ENCODE assay signal across 9 mouse cellular contexts in the genomic region with DNA sequence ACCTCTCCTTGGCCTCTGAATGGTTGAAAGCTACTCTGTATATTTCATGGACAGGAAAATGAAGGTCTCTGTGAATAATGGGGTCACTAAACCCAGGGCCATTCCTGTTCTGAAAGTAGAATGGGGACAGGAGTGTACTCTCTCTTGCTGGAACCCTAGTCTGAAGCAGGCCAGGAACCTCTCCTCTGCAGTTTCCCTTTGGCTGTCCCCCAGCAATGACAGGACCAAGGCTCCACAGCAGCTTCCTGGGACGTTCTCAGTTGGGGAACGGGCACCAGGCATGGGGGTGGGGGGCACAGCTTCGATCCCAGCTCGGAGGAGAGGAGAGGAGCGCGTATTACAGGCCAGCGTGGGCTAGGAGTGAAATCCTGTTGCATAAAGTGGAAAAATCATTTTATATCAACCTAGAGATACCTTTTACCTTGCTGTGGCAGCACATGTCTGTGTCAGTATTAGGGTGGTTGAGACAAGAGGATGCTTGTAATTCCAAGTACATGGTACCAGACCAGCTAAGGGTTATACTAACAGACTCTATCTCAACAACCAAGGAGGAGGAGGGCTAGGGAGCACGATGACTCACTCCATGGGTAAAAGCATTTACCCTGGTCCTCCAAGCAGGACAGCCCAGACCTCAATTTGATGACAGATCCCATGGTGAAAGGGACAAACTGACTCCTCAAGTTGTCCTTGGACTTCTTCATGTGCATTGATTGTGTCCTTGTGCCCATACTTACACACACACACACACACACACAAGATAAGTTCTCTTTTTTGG. TPM values are rescaled to one million over a fixed set of nuclear protein-coding genes. Genes with fewer than 3 reads are reported as not detected.
DNase-seq lines count a peak whose midpoint lies in the region; ATAC-seq and TF ChIP-seq lines count a peak whose summit lies in the region.
"Had no signal": no experiment of that assay in that cellular context is flagged by ENCODE, and none has a peak within 500 bp of the region (broad histone marks: within the 10 kb centered on the region; RNA-seq: fewer than 3 reads in every experiment).

No protein-coding gene starts in this region.

- H3K4me2 ChIP-seq in intestine, embryonic 14.5 days (ENCODE audit: low read length) = peak overlapping the region; percentile 90; the same call in 1 of the 2 replicates
- peak overlapping the region; percentile 92 for H3K4me2 ChIP-seq in neural tube, embryonic 14.5 days (ENCODE audit: low read depth, low read length)

- peaks cover 8% of the 10 kb centered on the region for H3K79me2 ChIP-seq in liver, adult 2 months (ENCODE audit: control insufficient read depth, insufficient read depth, low read length)

- no peak for TF ChIP-seq CTCF in liver, adult 2 months (IDR thresholded peaks at IDR 0.05; ENCODE audit: low read depth, low read length)

- no peak overlapping the region for H3K9ac ChIP-seq in liver, adult 2 months (ENCODE audit: low read depth, low read length)
- H3K9ac ChIP-seq in intestine, embryonic 14.5 days (ENCODE audit: low read length) = no peak overlapping the region; the same call in 1 of the 2 replicates
- peak overlapping the region; percentile 98 for H3K9ac ChIP-seq in neural tube, embryonic 14.5 days (replicated peaks; ENCODE audit: low read depth, low read length)

- no peak for ATAC-seq in intestine, embryonic 14.5 days (replicated peaks; ENCODE audit: low FRiP score, low TSS enrichment, low read depth)
- no peak for ATAC-seq in neural tube, embryonic 14.5 days (ENCODE audit: low read depth)

- DNase-seq in adrenal gland, postnatal 14 days = peak; percentile 4
- DNase-seq in adrenal gland, postnatal 4 days (ENCODE audit: low spot score in 2 of 2) = no peak
- DNase-seq in liver, adult 2 months (ENCODE audit: extremely low read depth, low read depth, low spot score) = no peak
- DNase-seq in liver = no peak
- DNase-seq in intestine, embryonic 14.5 days (ENCODE audit: low spot score) = no peak
- no peak for DNase-seq in right cerebral cortex, postnatal 14 days
- no peak for DNase-seq in yolk sac, embryonic 10.5 days (ENCODE audit: low spot score)
- DNase-seq: thymus, postnatal 36 days had no signal

- H3K4me1 ChIP-seq in liver, adult 2 months (ENCODE audit: control insufficient read depth, insufficient read depth, low read length) = peaks cover 17% of the 10 kb centered on the region
- peaks cover 20% of the 10 kb centered on the region for H3K4me1 ChIP-seq in intestine, embryonic 14.5 days (replicated peaks; ENCODE audit: control insufficient read depth, insufficient read depth, low read length)
- peaks cover 20% of the 10 kb centered on the region for H3K4me1 ChIP-seq in neural tube, embryonic 14.5 days (ENCODE audit: control insufficient read depth, insufficient read depth, low read length)

- no peaks in the 10 kb centered on the region for H3K9me3 ChIP-seq in intestine, embryonic 14.5 days (ENCODE audit: control insufficient read depth, low read length)
- H3K9me3 ChIP-seq in neural tube, embryonic 14.5 days (ENCODE audit: control insufficient read depth, low read length) = no peaks in the 10 kb centered on the region

- peaks cover 14% of the 10 kb centered on the region for H3K36me3 ChIP-seq in liver, adult 2 months (ENCODE audit: control insufficient read depth, insufficient read depth, low read length)
- peaks cover 18% of the 10 kb centered on the region for H3K36me3 ChIP-seq in intestine, embryonic 14.5 days (ENCODE audit: control insufficient read depth, insufficient read depth, low read length)
- H3K36me3 ChIP-seq in neural tube, embryonic 14.5 days (ENCODE audit: control insufficient read depth, insufficient read depth, low read length) = peaks cover 14% of the 10 kb centered on the region

- 91% methylated on average over 8 of the region's 8 CpGs for WGBS in liver, adult 2 months
- 88% methylated on average over 8 of the region's 8 CpGs for WGBS in intestine, embryonic 14.5 days
- 87% methylated on average over 8 of the region's 8 CpGs for WGBS in neural tube, embryonic 14.5 days

- H3K27me3 ChIP-seq in liver, adult 2 months (ENCODE audit: control insufficient read depth, insufficient read depth, low read length) = no peaks in the 10 kb centered on the region
- H3K27me3 ChIP-seq in intestine, embryonic 14.5 days (replicated peaks; ENCODE audit: control insufficient read depth, insufficient read depth, low read length) = no peaks in the 10 kb centered on the region
- H3K27me3 ChIP-seq in neural tube, embryonic 14.5 days (ENCODE audit: control insufficient read depth, insufficient read depth, low read length) = no peaks in the 10 kb centered on the region

- no peak for TF ChIP-seq POLR2A in liver, adult 2 months (IDR thresholded peaks at IDR 0.05; ENCODE audit: extremely low read depth, insufficient read depth, low read length)

- no peak overlapping the region for H3K4me3 ChIP-seq in liver, adult 2 months (ENCODE audit: insufficient read depth, low read depth, low read length)
- H3K4me3 ChIP-seq in intestine, embryonic 14.5 days (ENCODE audit: low read depth, low read length) = no peak overlapping the region
- H3K4me3 ChIP-seq in neural tube, embryonic 14.5 days (ENCODE audit: low read depth, low read length) = no peak overlapping the region

- peak overlapping the region; percentile 99 for H3K27ac ChIP-seq in liver, adult 2 months (replicated peaks; ENCODE audit: insufficient read depth, low read depth, low read length)
- H3K27ac ChIP-seq in intestine, embryonic 14.5 days (ENCODE audit: low read depth) = peak overlapping the region; percentile 98
- H3K27ac ChIP-seq in neural tube, embryonic 14.5 days (ENCODE audit: low read depth, low read length) = peak overlapping the region; percentile 99

RNA-seq across cellular contexts. Expression of a gene that starts 2.2 kb away (rescaled TPM):
- total RNA-seq in adrenal gland, postnatal 14 days (2021) = 1,351 and 1,485 TPM in 2 replicates
- total RNA-seq in adrenal gland, postnatal 4 days (2021) = 1,000 to 10,000 TPM; 1,575 to 1,663 TPM
- 248 and 362 TPM in 2 replicates for total RNA-seq in liver, adult 2 months (2014; rRNA removed)
- 226 and 272 TPM in 2 replicates for polyA plus RNA-seq in liver, adult 2 months (2012; rRNA removed)
- polyA plus RNA-seq in intestine, embryonic 14.5 days (2014; fragmentation: Nextera tagmentation; extraction: Ambion mirVana) = 1,628 and 1,680 TPM in 2 replicates
- polyA plus RNA-seq in neural tube, embryonic 14.5 days (2014; fragmentation: Nextera tagmentation; extraction: Ambion mirVana) = 1,278 and 1,406 TPM in 2 replicates

RNA-seq across cellular contexts. Expression of a gene that starts 11.6 kb away (rescaled TPM):
- 54.8 and 56.1 TPM in 2 replicates for total RNA-seq in adrenal gland, postnatal 14 days (2021)
- 10 to 100 TPM; 69.2 to 71.8 TPM for total RNA-seq in adrenal gland, postnatal 4 days (2021)
- 43.0 and 45.9 TPM in 2 replicates for total RNA-seq in liver, adult 2 months (2014; rRNA removed)
- polyA plus RNA-seq in liver, adult 2 months (2012; rRNA removed) = 69.7 and 73.0 TPM in 2 replicates
- polyA plus RNA-seq in intestine, embryonic 14.5 days (2014; fragmentation: Nextera tagmentation; extraction: Ambion mirVana) = 136 and 146 TPM in 2 replicates
- 72.2 and 79.3 TPM in 2 replicates for polyA plus RNA-seq in neural tube, embryonic 14.5 days (2014; fragmentation: Nextera tagmentation; extraction: Ambion mirVana)

RNA-seq across cellular contexts. Expression of a gene that starts 19.8 kb away (rescaled TPM):
- 3.6 and 8.7 TPM in 2 replicates for total RNA-seq in adrenal gland, postnatal 14 days (2021)
- total RNA-seq in adrenal gland, postnatal 4 days (2021) = 1 to 10 TPM; 3.0 to 4.5 TPM
- 1.6 and 1.9 TPM in 2 replicates for total RNA-seq in liver, adult 2 months (2014; rRNA removed)
- polyA plus RNA-seq in liver, adult 2 months (2012; rRNA removed) = 2.0 and 3.0 TPM in 2 replicates
- polyA plus RNA-seq in intestine, embryonic 14.5 days (2014; fragmentation: Nextera tagmentation; extraction: Ambion mirVana) = 3.7 and 4.0 TPM in 2 replicates
- polyA plus RNA-seq in neural tube, embryonic 14.5 days (2014; fragmentation: Nextera tagmentation; extraction: Ambion mirVana) = 4.2 and 4.9 TPM in 2 replicates

RNA-seq across cellular contexts. Expression of a gene that starts 24.1 kb away (rescaled TPM):
- 114 and 140 TPM in 2 replicates for total RNA-seq in adrenal gland, postnatal 14 days (2021)
- 100 to 1,000 TPM; 138 to 145 TPM for total RNA-seq in adrenal gland, postnatal 4 days (2021)
- 220 and 240 TPM in 2 replicates for total RNA-seq in liver, adult 2 months (2014; rRNA removed)
- polyA plus RNA-seq in liver, adult 2 months (2012; rRNA removed) = 618 and 693 TPM in 2 replicates
- 79.7 and 82.7 TPM in 2 replicates for polyA plus RNA-seq in intestine, embryonic 14.5 days (2014; fragmentation: Nextera tagmentation; extraction: Ambion mirVana)
- 29.1 and 35.9 TPM in 2 replicates for polyA plus RNA-seq in neural tube, embryonic 14.5 days (2014; fragmentation: Nextera tagmentation; extraction: Ambion mirVana)

RNA-seq across cellular contexts. Expression of a gene that starts 25.8 kb away (rescaled TPM):
- total RNA-seq in adrenal gland, postnatal 14 days (2021) = 0.33 and 1.6 TPM in 2 replicates
- 1 to 10 TPM; 1.7 to 3.7 TPM for total RNA-seq in adrenal gland, postnatal 4 days (2021)
- under 0.01 TPM in 1 of 2 replicates, not detected in the other for total RNA-seq in liver, adult 2 months (2014; rRNA removed)
- 0.01 TPM in 1 of 2 replicates, not detected in the other for polyA plus RNA-seq in liver, adult 2 months (2012; rRNA removed)
- polyA plus RNA-seq in intestine, embryonic 14.5 days (2014; fragmentation: Nextera tagmentation; extraction: Ambion mirVana) = 2.1 and 2.3 TPM in 2 replicates
- polyA plus RNA-seq in neural tube, embryonic 14.5 days (2014; fragmentation: Nextera tagmentation; extraction: Ambion mirVana) = 14.3 and 15.0 TPM in 2 replicates
